Mouse (Mus musculus): Measurements from ENCODE around the gene Arid1b. TPM values are rescaled to one million over a fixed set of nuclear protein-coding genes. Genes with fewer than 3 reads are reported as not detected.

The Arid1b gene
- polyA plus RNA-seq, 1 experiment from 2014 or later, result 5.8 TPM

- Histone ChIP-seq H3K4me3 (ENCODE audit: low read length) (no peak overlapping the region), H3K9me3 (ENCODE audit: control insufficient read depth, low read length) (no peaks in the 10 kb centered on the region), H3K27me3 (replicated peaks; ENCODE audit: control insufficient read depth, insufficient read depth, low read length) (no peaks in the 10 kb centered on the region), H3K4me2 (ENCODE audit: low read depth, low read length) (no peak overlapping the region), H3K9ac (ENCODE audit: low read depth, low read length) (no peak overlapping the region), H3K36me3 (ENCODE audit: control insufficient read depth, insufficient read depth, low read length) (no peaks in the 10 kb centered on the region), H3K4me1 (ENCODE audit: control insufficient read depth, insufficient read depth, low read length) (0 out of 2 replicates have a peak, but pooled peaks cover 2% of the 10 kb centered on the region), H3K27ac (ENCODE audit: low read length) (no peak overlapping the region)
- 87% methylated on average over 2 of the region's 2 CpGs for WGBS
- ATAC-seq, result no peak
Measured at GRCm38 (mm10) chr17:5255618-5255933, 261.4 kb downstream of the Arid1b start.

DNA sequence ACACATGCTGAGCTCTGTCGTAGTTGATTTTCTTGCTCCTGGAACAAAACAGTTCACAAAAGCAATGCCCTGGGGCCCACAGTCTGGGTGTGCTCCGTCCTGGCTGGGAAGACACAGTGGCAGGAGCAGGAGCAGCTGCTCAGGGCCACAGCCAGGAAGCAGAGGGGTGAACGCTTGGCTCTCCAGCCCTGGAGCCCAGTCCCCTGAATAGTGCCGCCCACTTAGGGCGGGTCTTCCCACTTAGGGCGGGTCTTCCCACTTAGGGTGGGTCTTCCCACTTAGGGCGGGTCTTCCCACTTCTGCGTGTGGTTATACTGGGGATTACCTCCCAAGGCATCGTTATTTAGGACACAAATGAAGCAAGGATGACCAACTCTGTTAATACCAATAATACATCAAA is 264.8 kb downstream of the Arid1b start:
- Histone ChIP-seq H3K4me1 (ENCODE audit: control insufficient read depth, insufficient read depth, low read length) (0 out of 2 replicates have a peak, but pooled peaks cover 15% of the 10 kb centered on the region), H3K4me3 (ENCODE audit: low read length) (no peak overlapping the region), H3K27me3 (replicated peaks; ENCODE audit: control insufficient read depth, insufficient read depth, low read length) (no peaks in the 10 kb centered on the region), H3K9ac (ENCODE audit: low read depth, low read length) (no peak overlapping the region), H3K4me2 (ENCODE audit: low read depth, low read length) (no peak overlapping the region), H3K9me3 (ENCODE audit: control insufficient read depth, low read length) (no peaks in the 10 kb centered on the region), H3K36me3 (ENCODE audit: control insufficient read depth, insufficient read depth, low read length) (no peaks in the 10 kb centered on the region), H3K27ac (ENCODE audit: low read length) (no peak overlapping the region)
- 75% methylated on average over 9 of the region's 9 CpGs for WGBS
- ATAC-seq, result no peak

DNA sequence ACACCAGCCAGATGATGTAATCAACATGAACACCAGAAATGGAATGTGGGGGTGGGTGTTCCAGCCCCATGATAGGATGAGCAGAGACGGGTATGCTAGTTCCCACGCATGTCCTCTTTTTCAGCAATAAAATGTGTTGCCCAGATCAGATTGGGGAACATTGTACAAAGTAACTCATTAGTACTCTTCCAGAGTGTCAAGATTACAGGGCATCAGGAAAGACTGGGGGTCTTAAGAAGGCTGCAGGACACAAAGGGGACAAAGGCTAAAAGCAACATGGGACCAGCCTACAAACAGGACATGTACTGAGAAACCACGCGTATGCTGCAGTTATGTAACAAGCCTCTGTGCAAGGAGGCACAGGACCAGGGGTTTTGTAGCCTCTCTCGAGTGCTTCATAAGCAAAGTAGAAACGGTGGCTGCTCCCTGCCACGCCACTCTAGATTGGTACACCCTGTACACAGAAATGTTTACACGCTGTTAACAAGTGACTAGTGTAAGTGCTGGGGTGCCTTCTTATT is 267.1 kb downstream of the Arid1b start:
- Histone ChIP-seq H3K4me2 (ENCODE audit: low read depth, low read length) (no peak overlapping the region), H3K9ac (ENCODE audit: low read depth, low read length) (no peak overlapping the region), H3K27me3 (replicated peaks; ENCODE audit: control insufficient read depth, insufficient read depth, low read length) (no peaks in the 10 kb centered on the region), H3K36me3 (ENCODE audit: control insufficient read depth, insufficient read depth, low read length) (no peaks in the 10 kb centered on the region), H3K9me3 (ENCODE audit: control insufficient read depth, low read length) (no peaks in the 10 kb centered on the region), H3K4me3 (ENCODE audit: low read length) (no peak overlapping the region), H3K4me1 (ENCODE audit: control insufficient read depth, insufficient read depth, low read length) (0 out of 2 replicates have a peak, but pooled peaks cover 15% of the 10 kb centered on the region), H3K27ac (ENCODE audit: low read length) (no peak overlapping the region)
- no peak for ATAC-seq
- WGBS, result 65% methylated on average over 8 of the region's 8 CpGs

DNA sequence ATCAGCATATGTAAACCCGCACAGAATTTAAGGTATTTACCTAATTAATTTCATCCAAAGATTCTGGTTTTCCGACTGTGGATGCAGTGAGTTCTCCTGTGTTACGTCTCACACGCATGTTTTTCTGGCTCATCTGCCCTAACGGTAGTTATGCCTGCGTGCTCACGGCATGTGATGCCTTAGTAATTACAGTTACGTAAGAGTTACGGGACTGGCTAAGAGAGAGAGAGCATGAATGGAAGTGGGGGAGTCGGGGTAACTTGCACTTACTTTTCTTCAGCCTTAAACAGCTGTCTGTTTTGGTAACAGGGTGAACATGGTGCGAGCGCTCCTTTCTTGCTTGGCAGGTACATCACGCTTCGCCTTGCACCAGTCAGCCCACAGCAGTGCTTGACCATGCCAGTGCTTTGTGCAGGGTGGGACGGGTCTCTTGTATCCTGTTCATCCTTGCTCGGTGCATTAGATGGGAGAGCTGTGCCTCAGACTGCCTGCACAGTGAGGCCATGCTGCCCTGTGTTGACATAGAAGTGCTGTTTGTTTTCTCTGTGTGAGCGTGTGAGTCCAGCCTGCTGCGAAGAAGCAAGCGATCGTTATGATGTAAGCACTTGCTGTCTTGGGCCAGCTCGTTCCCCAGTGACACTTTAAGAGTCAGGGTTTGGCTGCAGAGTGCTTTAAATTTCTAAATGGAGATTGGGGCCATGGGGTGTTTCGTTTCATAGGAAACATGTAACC is 267.9 kb downstream of the Arid1b start:
- H3K4me1 ChIP-seq (ENCODE audit: control insufficient read depth, insufficient read depth, low read length), result 0 out of 2 replicates have a peak, but pooled peaks cover 15% of the 10 kb centered on the region
- H3K27me3 ChIP-seq (replicated peaks; ENCODE audit: control insufficient read depth, insufficient read depth, low read length), result no peaks in the 10 kb centered on the region
- H3K4me3 ChIP-seq (ENCODE audit: low read length), result no peak overlapping the region
- no peak overlapping the region for H3K27ac ChIP-seq (ENCODE audit: low read length)
- 60% methylated on average over 22 of the region's 22 CpGs for WGBS
- no peaks in the 10 kb centered on the region for H3K9me3 ChIP-seq (ENCODE audit: control insufficient read depth, low read length)
- H3K4me2 ChIP-seq (ENCODE audit: low read depth, low read length), result no peak overlapping the region
- H3K36me3 ChIP-seq (ENCODE audit: control insufficient read depth, insufficient read depth, low read length), result no peaks in the 10 kb centered on the region; the same call in 1 of the 2 replicates
- no peak overlapping the region for H3K9ac ChIP-seq (ENCODE audit: low read depth, low read length)
- peak; percentile 55 for ATAC-seq

GRCm38 (mm10) chr17:5262788-5263187 is 268.7 kb downstream of the Arid1b start:
- Histone ChIP-seq H3K27me3 (replicated peaks; ENCODE audit: control insufficient read depth, insufficient read depth, low read length) (no peaks in the 10 kb centered on the region), H3K9me3 (ENCODE audit: control insufficient read depth, low read length) (no peaks in the 10 kb centered on the region), H3K27ac (ENCODE audit: low read length) (no peak overlapping the region), H3K9ac (ENCODE audit: low read depth, low read length) (no peak overlapping the region), H3K36me3 (ENCODE audit: control insufficient read depth, insufficient read depth, low read length) (no peaks in the 10 kb centered on the region; the same call in 1 of the 2 replicates), H3K4me2 (ENCODE audit: low read depth, low read length) (no peak overlapping the region), H3K4me1 (ENCODE audit: control insufficient read depth, insufficient read depth, low read length) (0 out of 2 replicates have a peak, but pooled peaks cover 15% of the 10 kb centered on the region), H3K4me3 (ENCODE audit: low read length) (no peak overlapping the region)
- 74% methylated on average over 4 of the region's 4 CpGs for WGBS
- ATAC-seq, result no peak

DNA sequence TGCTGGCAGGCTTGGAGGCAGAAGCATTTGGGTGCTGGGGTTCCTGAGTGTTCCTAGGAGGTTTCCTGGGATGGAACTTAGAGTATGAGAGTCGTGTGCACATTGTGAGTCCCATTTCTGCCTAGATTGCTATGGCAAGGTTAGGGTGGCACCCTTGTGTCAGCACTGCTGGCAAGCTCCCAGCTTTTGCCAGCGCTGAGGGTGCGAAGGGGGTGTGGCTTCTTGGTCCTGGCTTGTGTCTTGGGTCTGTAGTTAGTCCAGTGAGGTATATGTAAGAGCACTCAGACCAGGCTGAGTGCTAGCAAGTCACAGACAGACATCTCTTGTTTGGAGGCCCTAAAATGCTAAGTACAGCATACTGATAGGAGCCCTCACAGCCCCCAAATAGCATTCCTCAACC is 270.7 kb downstream of the Arid1b start:
- Histone ChIP-seq H3K4me2 (ENCODE audit: low read depth, low read length) (no peak overlapping the region), H3K36me3 (ENCODE audit: control insufficient read depth, insufficient read depth, low read length) (no peaks in the 10 kb centered on the region; the same call in 1 of the 2 replicates), H3K27ac (ENCODE audit: low read length) (no peak overlapping the region), H3K9ac (ENCODE audit: low read depth, low read length) (no peak overlapping the region), H3K9me3 (ENCODE audit: control insufficient read depth, low read length) (no peaks in the 10 kb centered on the region), H3K4me1 (ENCODE audit: control insufficient read depth, insufficient read depth, low read length) (0 out of 2 replicates have a peak, but pooled peaks cover 13% of the 10 kb centered on the region), H3K4me3 (ENCODE audit: low read length) (no peak overlapping the region), H3K27me3 (replicated peaks; ENCODE audit: control insufficient read depth, insufficient read depth, low read length) (no peaks in the 10 kb centered on the region)
- ATAC-seq, result no peak
- WGBS, result 88% methylated on average over 3 of the region's 3 CpGs

GRCm38 (mm10) chr17:5265615-5266014 is 271.5 kb downstream of the Arid1b start:
- ATAC-seq, result no peak
- H3K9me3 ChIP-seq (ENCODE audit: control insufficient read depth, low read length), result no peaks in the 10 kb centered on the region
- no peak overlapping the region for H3K4me3 ChIP-seq (ENCODE audit: low read length)
- H3K27me3 ChIP-seq (replicated peaks; ENCODE audit: control insufficient read depth, insufficient read depth, low read length), result no peaks in the 10 kb centered on the region
- no peak overlapping the region for H3K9ac ChIP-seq (ENCODE audit: low read depth, low read length)
- H3K27ac ChIP-seq (ENCODE audit: low read length), result no peak overlapping the region
- H3K36me3 ChIP-seq (ENCODE audit: control insufficient read depth, insufficient read depth, low read length), result no peaks in the 10 kb centered on the region; the same call in 1 of the 2 replicates
- 87% methylated on average over 6 of the region's 6 CpGs for WGBS
- H3K4me1 ChIP-seq (ENCODE audit: control insufficient read depth, insufficient read depth, low read length), result 0 out of 2 replicates have a peak, but pooled peaks cover 13% of the 10 kb centered on the region
- H3K4me2 ChIP-seq (ENCODE audit: low read depth, low read length), result no peak overlapping the region

DNA sequence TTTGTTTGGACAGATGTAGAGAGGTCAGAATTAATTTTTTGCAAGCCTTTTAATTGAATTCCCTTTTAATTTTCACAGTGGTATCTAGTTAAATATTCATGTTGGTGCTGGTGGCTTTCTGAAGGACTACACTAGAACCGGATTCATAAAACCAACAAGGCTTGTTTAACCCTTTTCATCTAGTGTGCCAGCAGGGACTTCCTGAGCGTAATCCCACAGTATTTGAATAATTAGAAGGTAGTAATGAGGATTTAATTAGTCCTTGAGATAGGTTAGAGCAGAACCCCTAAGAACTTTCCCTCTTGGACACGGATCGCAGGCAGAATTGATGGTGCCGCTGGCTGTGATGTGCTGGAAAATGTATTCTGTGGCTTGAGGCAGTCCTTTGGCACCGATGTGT is 273.6 kb downstream of the Arid1b start:
- Histone ChIP-seq H3K4me1 (ENCODE audit: control insufficient read depth, insufficient read depth, low read length) (no peaks in the 10 kb centered on the region), H3K9me3 (ENCODE audit: control insufficient read depth, low read length) (no peaks in the 10 kb centered on the region), H3K4me2 (ENCODE audit: low read depth, low read length) (no peak overlapping the region), H3K27me3 (replicated peaks; ENCODE audit: control insufficient read depth, insufficient read depth, low read length) (no peaks in the 10 kb centered on the region), H3K36me3 (ENCODE audit: control insufficient read depth, insufficient read depth, low read length) (no peaks in the 10 kb centered on the region; the same call in 1 of the 2 replicates), H3K27ac (ENCODE audit: low read length) (no peak overlapping the region), H3K4me3 (ENCODE audit: low read length) (no peak overlapping the region), H3K9ac (ENCODE audit: low read depth, low read length) (no peak overlapping the region)
- no peak for ATAC-seq
- WGBS, result 87% methylated on average over 6 of the region's 6 CpGs

- no peak overlapping the region for H3K27ac ChIP-seq (ENCODE audit: low read length)
- no peak overlapping the region for H3K9ac ChIP-seq (ENCODE audit: low read depth, low read length)
- no peak overlapping the region for H3K4me3 ChIP-seq (ENCODE audit: low read length)
- no peaks in the 10 kb centered on the region for H3K9me3 ChIP-seq (ENCODE audit: control insufficient read depth, low read length)
- 0 out of 2 replicates have a peak, but pooled peaks cover 3% of the 10 kb centered on the region for H3K4me1 ChIP-seq (ENCODE audit: control insufficient read depth, insufficient read depth, low read length)
- WGBS, result 81% methylated on average over 10 of the region's 10 CpGs
- H3K4me2 ChIP-seq (ENCODE audit: low read depth, low read length), result no peak overlapping the region
- no peak for ATAC-seq
- H3K27me3 ChIP-seq (replicated peaks; ENCODE audit: control insufficient read depth, insufficient read depth, low read length), result no peaks in the 10 kb centered on the region
- no peaks in the 10 kb centered on the region; the same call in 1 of the 2 replicates for H3K36me3 ChIP-seq (ENCODE audit: control insufficient read depth, insufficient read depth, low read length)
Measured at GRCm38 (mm10) chr17:5269302-5269701, 275.2 kb downstream of the Arid1b start.

Measured in intestine, embryonic 16.5 days (tissue).